Mouse (Mus musculus) embryonic facial prominence, embryonic 12.5 days (tissue): Measurements from ENCODE around the gene Rpl23a. TPM values are rescaled to one million over a fixed set of nuclear protein-coding genes. Genes with fewer than 3 reads are reported as not detected.

ENCODE experiments used
- ATAC-seq: fragments of 200-750 bp; cut with Nextera tagmentation; 2 replicates; pipeline ENCODE4 v1.8.0; 2017; ENCODE audit not compliant: insufficient number of reproducible peaks, insufficient read depth, low FRiP score, low TSS enrichment
- H3K27ac ChIP-seq: fragments of 300-500 bp; sonication (generic); 2 replicates; pipeline ENCODE4 v1.5.1; 2016; ENCODE audit warnings: mild to moderate bottlenecking
- H3K27me3 ChIP-seq: fragments of 300-500 bp; sonication (generic); 2 replicates; pipeline ENCODE4 v1.6.1; 2016; ENCODE audit warnings: mild to moderate bottlenecking, moderate library complexity
- H3K36me3 ChIP-seq: fragments of 300-500 bp; sonication (generic); 2 replicates; pipeline ENCODE4 v1.6.1; 2016; ENCODE audit warnings: mild to moderate bottlenecking
- H3K4me1 ChIP-seq: fragments of 300-500 bp; sonication (generic); 2 replicates; pipeline ENCODE4 v1.6.1; 2016
- H3K4me2 ChIP-seq: fragments of 300-500 bp; sonication (generic); replicated peaks from 2 replicates; pipeline ENCODE4 v1.6.1; 2016; ENCODE audit warnings: mild to moderate bottlenecking, moderate library complexity
- H3K4me3 ChIP-seq: fragments of 300-500 bp; sonication (generic); 2 replicates; pipeline ENCODE4 v1.5.1; 2016; ENCODE audit warnings: mild to moderate bottlenecking
- H3K9ac ChIP-seq: fragments of 300-500 bp; sonication (generic); 2 replicates; pipeline ENCODE4 v1.6.1; 2016; ENCODE audit warnings: mild to moderate bottlenecking, moderate library complexity
- H3K9me3 ChIP-seq: fragments of 300-500 bp; sonication (generic); 2 replicates; pipeline ENCODE4 v1.6.1; 2016; ENCODE audit warnings: mild to moderate bottlenecking, moderate library complexity
- WGBS: fragments of 180-500 bp; shearing (Covaris S2); methylation state at CpG from one replicate; pipeline ENCODE4 v1.1.7; 2016; 5-methylcytosine and 5-hydroxymethylcytosine counted together
- microRNA-seq: library from miRNA; unstranded; fragments of <30 nt; microRNA quantifications from one replicate; pipeline ENCODE4, GENCODE M21; 2017
- polyA plus RNA-seq: library from polyadenylated mRNA; unstranded; fragments of >200 nt; fragmentation: Nextera tagmentation; extraction: Ambion mirVana; gene quantifications from 2 replicates; pipeline ENCODE4 v1.2.1, GENCODE M21; 2016

Gene Rpl23a
- polyA plus RNA-seq, 1 experiment from 2014 or later, result 1,230 TPM

DNA sequence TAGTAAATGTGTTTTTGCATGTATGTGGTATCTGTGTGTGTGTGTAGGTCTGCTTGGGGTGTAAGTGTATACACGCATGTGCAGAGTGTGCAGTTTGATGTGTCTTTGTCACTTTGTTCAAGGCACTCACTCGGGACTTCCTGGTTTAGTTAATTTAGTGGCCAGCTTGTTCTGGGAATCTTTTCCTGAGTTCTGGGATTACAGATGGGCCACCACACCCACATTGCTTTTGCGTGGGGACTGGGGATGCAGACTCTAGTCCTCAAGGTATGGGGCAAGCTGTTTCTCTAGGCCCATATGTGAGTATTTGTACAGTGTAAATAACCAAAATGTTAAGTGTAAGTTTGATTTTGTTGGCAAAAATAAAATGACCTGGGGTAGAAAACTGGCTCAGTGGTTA is 49.0 kb downstream of the Rpl23a start:
- no peaks in the 10 kb centered on the region for H3K9me3 ChIP-seq
- no peak for ATAC-seq
- 82% methylated on average over 3 of the region's 3 CpGs for WGBS

DNA sequence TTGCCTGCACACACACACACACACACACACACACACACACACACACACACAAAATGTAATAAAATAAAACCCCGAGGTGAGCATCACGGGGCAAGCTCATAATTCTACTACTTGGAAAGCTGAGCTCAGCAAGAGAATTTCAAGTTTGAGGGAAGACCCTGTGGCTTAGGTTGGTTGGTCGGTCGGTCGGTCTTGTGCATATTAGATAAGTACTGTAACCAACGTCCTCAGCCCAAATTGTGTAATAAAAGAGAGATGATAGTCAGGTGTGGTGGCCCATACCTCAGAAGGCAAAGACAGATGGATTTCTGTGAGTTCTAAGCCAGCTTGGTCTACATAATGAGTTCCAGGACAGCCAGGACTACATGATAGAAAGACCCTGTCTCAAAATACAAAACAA is 49.5 kb downstream of the Rpl23a start:
- Histone ChIP-seq H3K27ac (no peak overlapping the region), H3K9ac (no peak overlapping the region), H3K4me1 (no peaks in the 10 kb centered on the region), H3K9me3 (no peaks in the 10 kb centered on the region), H3K4me2 (no peak overlapping the region), H3K4me3 (no peak overlapping the region), H3K36me3 (no peaks in the 10 kb centered on the region), H3K27me3 (no peaks in the 10 kb centered on the region)
- no peak for ATAC-seq
- WGBS, result 89% methylated on average over 6 of the region's 6 CpGs

More for the DNA sequence above, 49.0 kb downstream of the Rpl23a start:
- Histone ChIP-seq H3K27ac (no peak overlapping the region), H3K4me1 (no peaks in the 10 kb centered on the region), H3K4me2 (no peak overlapping the region), H3K27me3 (no peaks in the 10 kb centered on the region), H3K9ac (no peak overlapping the region), H3K36me3 (no peaks in the 10 kb centered on the region), H3K4me3 (no peak overlapping the region)

Small RNAs within 50 kb of the gene (microRNA-seq; reads per million reads assigned to microRNA genes)
- not detected for gene Mir7653

Other genes with a start within 250 kb of the Rpl23a start
- 27.5 and 27.7 TPM in 2 replicates for gene Phf12, start 200.8 kb downstream of the Rpl23a start, polyA plus RNA-seq
- gene Dhrs13, start 151.3 kb downstream of the Rpl23a start, polyA plus RNA-seq, result 20.3 and 21.9 TPM in 2 replicates
- 51.8 and 54.1 TPM in 2 replicates for gene Flot2, start 145.7 kb downstream of the Rpl23a start, polyA plus RNA-seq
- 33.7 and 35.9 TPM in 2 replicates for gene Eral1, start 103.2 kb downstream of the Rpl23a start, polyA plus RNA-seq
- gene Fam222b, start 88.9 kb downstream of the Rpl23a start, polyA plus RNA-seq, result 15.1 and 15.7 TPM in 2 replicates
- 119 and 122 TPM in 2 replicates for gene Traf4, start 18.0 kb downstream of the Rpl23a start, polyA plus RNA-seq
- 17.5 and 18.9 TPM in 2 replicates for gene Nek8, start 6.9 kb downstream of the Rpl23a start, polyA plus RNA-seq
- 13.5 and 14.2 TPM in 2 replicates for gene Tlcd1, start 6.9 kb downstream of the Rpl23a start, polyA plus RNA-seq
- gene Rab34, start 4.8 kb upstream of the Rpl23a start, polyA plus RNA-seq, result 164 and 181 TPM in 2 replicates
- gene Proca1, start 9.8 kb upstream of the Rpl23a start, polyA plus RNA-seq, result 2.9 TPM in 2 replicates
- 56.2 and 61.1 TPM in 2 replicates for gene Sdf2, start 62.2 kb upstream of the Rpl23a start, polyA plus RNA-seq
- gene Supt6, start 62.4 kb upstream of the Rpl23a start, polyA plus RNA-seq, result 36.1 and 37.8 TPM in 2 replicates
- 72.1 and 79.5 TPM in 2 replicates for gene 2610507B11Rik, start 78.2 kb upstream of the Rpl23a start, polyA plus RNA-seq
- gene BC030499, start 107.3 kb upstream of the Rpl23a start, polyA plus RNA-seq, result 0.32 and 0.52 TPM in 2 replicates
- gene Spag5, start 117.9 kb upstream of the Rpl23a start, polyA plus RNA-seq, result 49.2 and 50.8 TPM in 2 replicates
- gene Aldoc, start 139.4 kb upstream of the Rpl23a start, polyA plus RNA-seq, result 4.6 and 5.3 TPM in 2 replicates
- gene Pigs, start 144.8 kb upstream of the Rpl23a start, polyA plus RNA-seq, result 71.1 and 74.3 TPM in 2 replicates
- gene Unc119, start 159.9 kb upstream of the Rpl23a start, polyA plus RNA-seq, result 93.2 and 99.5 TPM in 2 replicates
- 0.09 and 0.18 TPM in 2 replicates for gene Foxn1, start 203.0 kb upstream of the Rpl23a start, polyA plus RNA-seq
- not detected in 2 replicates for gene Slc13a2, start 238.6 kb upstream of the Rpl23a start, polyA plus RNA-seq